Comparison of ENCODE assay signal across 8 mouse cellular contexts in the genomic region with DNA sequence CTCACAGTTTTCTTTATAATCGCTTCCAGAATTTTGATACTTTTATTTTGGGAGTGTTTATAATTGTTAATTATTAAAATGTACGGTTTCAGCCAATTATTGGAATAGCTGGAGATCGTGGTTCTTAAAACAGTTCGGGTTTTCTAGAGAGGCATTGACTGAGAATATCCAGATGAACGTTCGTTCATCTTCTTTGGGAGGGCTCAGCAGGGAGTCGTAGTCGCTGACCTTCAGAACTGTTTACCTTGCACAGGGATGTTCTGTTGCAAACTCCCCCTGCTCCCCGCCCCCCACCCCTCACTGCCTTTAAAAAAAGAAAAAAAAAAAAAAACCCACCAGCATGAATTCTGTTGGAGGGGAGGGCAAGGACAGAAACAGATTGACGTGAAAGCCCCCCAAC. TPM values are rescaled to one million over a fixed set of nuclear protein-coding genes. Genes with fewer than 3 reads are reported as not detected.
DNase-seq lines count a peak whose midpoint lies in the region; ATAC-seq lines count a peak whose summit lies in the region.

No protein-coding gene starts in this region.

- no peaks in the 10 kb centered on the region for H3K9me3 ChIP-seq in kidney, embryonic 14.5 days (ENCODE audit: control insufficient read depth, low read length)
- H3K9me3 ChIP-seq in hindbrain, embryonic 10.5 days: no peaks in the 10 kb centered on the region
- no peaks in the 10 kb centered on the region for H3K9me3 ChIP-seq in midbrain, embryonic 12.5 days

- H3K4me2 ChIP-seq in kidney, embryonic 14.5 days (replicated peaks; ENCODE audit: low read depth, low read length): peak overlapping the region; percentile 78
- peak overlapping the region; percentile 82 for H3K4me2 ChIP-seq in midbrain, embryonic 12.5 days (replicated peaks)

- ATAC-seq in kidney, embryonic 14.5 days (ENCODE audit: low FRiP score, low TSS enrichment): no peak
- ATAC-seq in midbrain, embryonic 12.5 days (ENCODE audit: low FRiP score, low read depth): peak; percentile 8; the same call in 1 of the 2 replicates

- no peaks in the 10 kb centered on the region for H3K36me3 ChIP-seq in kidney, embryonic 14.5 days (ENCODE audit: control insufficient read depth, insufficient read depth, low read length)
- H3K36me3 ChIP-seq in hindbrain, embryonic 10.5 days: no peaks in the 10 kb centered on the region
- no peaks in the 10 kb centered on the region for H3K36me3 ChIP-seq in midbrain, embryonic 12.5 days

- no peaks in the 10 kb centered on the region for H3K4me1 ChIP-seq in kidney, embryonic 14.5 days (ENCODE audit: control insufficient read depth, insufficient read depth, low read length)
- H3K4me1 ChIP-seq in hindbrain, embryonic 10.5 days (replicated peaks): peaks cover 25% of the 10 kb centered on the region
- H3K4me1 ChIP-seq in midbrain, embryonic 12.5 days: peaks cover 11% of the 10 kb centered on the region

- peak overlapping the region; percentile 44; the same call in 1 of the 2 replicates for H3K9ac ChIP-seq in kidney, embryonic 14.5 days (ENCODE audit: low read depth, low read length)
- peak overlapping the region; percentile 52 for H3K9ac ChIP-seq in midbrain, embryonic 12.5 days (replicated peaks)

- 2% methylated on average over 10 of the region's 10 CpGs for WGBS in kidney, embryonic 14.5 days
- 3% methylated on average over 10 of the region's 10 CpGs for WGBS in hindbrain, embryonic 10.5 days
- WGBS in midbrain, embryonic 12.5 days: 3% methylated on average over 10 of the region's 10 CpGs

- no peak overlapping the region for H3K27ac ChIP-seq in kidney, embryonic 14.5 days (ENCODE audit: low read depth, low read length)
- H3K27ac ChIP-seq in hindbrain, embryonic 10.5 days: peak overlapping the region; percentile 67; the same call in 1 of the 2 replicates
- H3K27ac ChIP-seq in midbrain, embryonic 12.5 days (replicated peaks): no peak overlapping the region

- DNase-seq in kidney, postnatal 4 days: no peak
- DNase-seq in brain, adult 2 months (ENCODE audit: low read depth, low spot score): peak; percentile 63
- DNase-seq in hindbrain, embryonic 10.5 days (ENCODE audit: low spot score): no peak
- no peak for DNase-seq in adrenal gland, postnatal 36 days
- DNase-seq in adrenal gland, postnatal 4 days (ENCODE audit: low spot score in 2 of 2): no peak
- no peak for DNase-seq in spleen, postnatal 10 days (ENCODE audit: low spot score in 2 of 2)

- peaks cover 8% of the 10 kb centered on the region for H3K27me3 ChIP-seq in kidney, embryonic 14.5 days (ENCODE audit: control insufficient read depth, insufficient read depth, low read length)
- peaks cover 19% of the 10 kb centered on the region for H3K27me3 ChIP-seq in hindbrain, embryonic 10.5 days (ENCODE audit: insufficient read depth, poor library complexity, severe bottlenecking)
- H3K27me3 ChIP-seq in midbrain, embryonic 12.5 days: peaks cover 15% of the 10 kb centered on the region

- peak overlapping the region; percentile 39 for H3K4me3 ChIP-seq in kidney, embryonic 14.5 days (ENCODE audit: low read length)
- H3K4me3 ChIP-seq in hindbrain, embryonic 10.5 days: peak overlapping the region; percentile 57
- peak overlapping the region; percentile 45 for H3K4me3 ChIP-seq in midbrain, embryonic 12.5 days

RNA-seq across cellular contexts. Expression of a gene that starts 12.0 kb away (rescaled TPM):
- 0.30 and 0.74 TPM in 2 replicates for polyA plus RNA-seq in kidney, embryonic 14.5 days (2014; fragmentation: Nextera tagmentation; extraction: Ambion mirVana)
- 1.6 and 3.7 TPM in 2 replicates for polyA plus RNA-seq in hindbrain, embryonic 10.5 days (2016; fragmentation: Nextera tagmentation; extraction: Ambion mirVana)
- polyA plus RNA-seq in midbrain, embryonic 12.5 days (2016; fragmentation: Nextera tagmentation; extraction: Ambion mirVana): 10.7 and 11.7 TPM in 2 replicates
- 1 to 10 TPM; 3.3 to 5.2 TPM for total RNA-seq in adrenal gland, postnatal 36 days (2021)
- total RNA-seq in adrenal gland, postnatal 4 days (2021): 10 to 100 TPM in 1 of 2 experiments, 1 to 10 TPM in 1; 8.6 to 11.7 TPM
